Mouse (Mus musculus) limb, embryonic 13.5 days (tissue): ENCODE results near the gene Dut. TPM values are rescaled to one million over a fixed set of nuclear protein-coding genes. Genes with fewer than 3 reads are reported as not detected.
"Not testable (repeated sequence)": the region's sequence is repeated elsewhere in the genome, so short reads cannot be mapped to it uniquely, and the experiment has no call there.

Experiments used
- ATAC-seq: fragments of 200-750 bp; cut with Nextera tagmentation; 2 replicates; pipeline ENCODE4 v1.8.0; 2017; ENCODE audit warnings: low read depth, moderate number of reproducible peaks, moderate TSS enrichment; ENCODE audit not compliant: low FRiP score
- H3K27ac ChIP-seq: fragments of 300-500 bp; sonication (generic); 2 replicates; pipeline ENCODE4 v1.5.1; 2015; ENCODE audit warnings: inconsistent platforms, mild to moderate bottlenecking, moderate library complexity
- H3K27me3 ChIP-seq: fragments of 300-500 bp; sonication (generic); 2 replicates; pipeline ENCODE4 v1.6.1; 2015; ENCODE audit warnings: mild to moderate bottlenecking, inconsistent platforms
- H3K36me3 ChIP-seq: fragments of 300-500 bp; sonication (generic); 2 replicates; pipeline ENCODE4 v1.6.1; 2015; ENCODE audit warnings: inconsistent platforms, mild to moderate bottlenecking, moderate library complexity
- H3K4me1 ChIP-seq: fragments of 300-500 bp; sonication (generic); 2 replicates; pipeline ENCODE4 v1.6.1; 2015; ENCODE audit warnings: inconsistent platforms
- H3K4me2 ChIP-seq: fragments of 300-500 bp; sonication (generic); replicated peaks from 2 replicates; pipeline ENCODE4 v1.6.1; 2015; ENCODE audit warnings: inconsistent platforms, mild to moderate bottlenecking, moderate library complexity
- H3K4me3 ChIP-seq: fragments of 300-500 bp; sonication (generic); 2 replicates; pipeline ENCODE4 v1.5.1; 2015; ENCODE audit warnings: moderate library complexity, mild to moderate bottlenecking, inconsistent platforms
- H3K9ac ChIP-seq: fragments of 300-500 bp; sonication (generic); 2 replicates; pipeline ENCODE4 v1.6.1; 2015; ENCODE audit warnings: mild to moderate bottlenecking, inconsistent platforms
- H3K9me3 ChIP-seq: fragments of 300-500 bp; sonication (generic); 2 replicates; pipeline ENCODE4 v1.6.1; 2016; ENCODE audit warnings: inconsistent platforms
- WGBS: fragments of 180-500 bp; shearing (Covaris S2); methylation state at CpG from one replicate; pipeline ENCODE4 v1.1.7; 2015; 5-methylcytosine and 5-hydroxymethylcytosine counted together
- polyA plus RNA-seq: library from polyadenylated mRNA; unstranded; fragments of >200 nt; fragmentation: Nextera tagmentation; extraction: Ambion mirVana; gene quantifications from 2 replicates; pipeline ENCODE4 v1.2.1, GENCODE M21; 2015

Gene Dut
- polyA plus RNA-seq, 1 experiment from 2014 or later: 127 TPM

GRCm38 (mm10) chr2:125259230-125260120 is 12.5 kb downstream of the Dut start:
- Histone ChIP-seq H3K9ac (no peak overlapping the region), H3K36me3 (peaks cover 41% of the 10 kb centered on the region), H3K9me3 (no peaks in the 10 kb centered on the region), H3K4me3 (no peak overlapping the region), H3K27ac (no peak overlapping the region), H3K27me3 (no peaks in the 10 kb centered on the region), H3K4me1 (0 out of 2 replicates have a peak, but pooled peaks cover 9% of the 10 kb centered on the region), H3K4me2 (no peak overlapping the region)
- ATAC-seq: no peak
- WGBS: 81% methylated on average over 14 of the region's 14 CpGs

GRCm38 (mm10) chr2:125260326-125260725 is 13.3 kb downstream of the Dut start:
- Histone ChIP-seq H3K27ac (no peak overlapping the region), H3K36me3 (peaks cover 34% of the 10 kb centered on the region), H3K4me2 (no peak overlapping the region), H3K9me3 (no peaks in the 10 kb centered on the region), H3K27me3 (no peaks in the 10 kb centered on the region), H3K4me1 (0 out of 2 replicates have a peak, but pooled peaks cover 9% of the 10 kb centered on the region), H3K9ac (no peak overlapping the region), H3K4me3 (no peak overlapping the region)
- ATAC-seq: no peak
- 84% methylated on average over 2 of the region's 2 CpGs for WGBS

GRCm38 (mm10) chr2:125263056-125263455 is 16.1 kb downstream of the Dut start:
- no peak overlapping the region for H3K9ac ChIP-seq
- no peaks in the 10 kb centered on the region for H3K9me3 ChIP-seq
- no peak overlapping the region for H3K4me3 ChIP-seq
- H3K4me1 ChIP-seq: 0 out of 2 replicates have a peak, but pooled peaks cover 9% of the 10 kb centered on the region
- peaks cover 7% of the 10 kb centered on the region for H3K36me3 ChIP-seq
- WGBS: 23% methylated on average over 5 of the region's 5 CpGs
- no peak overlapping the region for H3K27ac ChIP-seq
- 0 out of 2 replicates have a peak overlapping the region, but pooled peaks have one; percentile 28 for H3K4me2 ChIP-seq
- peak; percentile 64; the same call in 1 of the 2 replicates for ATAC-seq
- H3K27me3 ChIP-seq: no peaks in the 10 kb centered on the region

GRCm38 (mm10) chr2:125263753-125264152 is 16.8 kb downstream of the Dut start:
- Histone ChIP-seq H3K27ac (no peak overlapping the region), H3K36me3 (peaks cover 3% of the 10 kb centered on the region), H3K9me3 (no peaks in the 10 kb centered on the region), H3K4me3 (no peak overlapping the region), H3K4me2 (no peak overlapping the region), H3K9ac (no peak overlapping the region), H3K27me3 (no peaks in the 10 kb centered on the region), H3K4me1 (0 out of 2 replicates have a peak, but pooled peaks cover 9% of the 10 kb centered on the region)
- no peak for ATAC-seq
- WGBS: 8% methylated on average over 9 of the region's 9 CpGs

GRCm38 (mm10) chr2:125268876-125269275 is 21.9 kb downstream of the Dut start:
- H3K27me3 ChIP-seq: no peaks in the 10 kb centered on the region
- H3K9me3 ChIP-seq: no peaks in the 10 kb centered on the region
- no peak overlapping the region for H3K27ac ChIP-seq
- ATAC-seq: no peak
- no peak overlapping the region for H3K4me3 ChIP-seq
- WGBS: 74% methylated on average over 1 of the region's 1 CpGs
- H3K9ac ChIP-seq: no peak overlapping the region
- no peak overlapping the region for H3K4me2 ChIP-seq
- no peaks in the 10 kb centered on the region for H3K36me3 ChIP-seq
- H3K4me1 ChIP-seq: 0 out of 2 replicates have a peak, but pooled peaks cover 6% of the 10 kb centered on the region

GRCm38 (mm10) chr2:125275617-125276016 is 28.6 kb downstream of the Dut start:
- ATAC-seq: peak; percentile 67
- H3K9ac ChIP-seq: 0 out of 2 replicates have a peak overlapping the region, but pooled peaks have one; percentile 8
- no peak overlapping the region for H3K4me3 ChIP-seq
- H3K4me2 ChIP-seq: no peak overlapping the region
- no peaks in the 10 kb centered on the region for H3K27me3 ChIP-seq
- H3K9me3 ChIP-seq: no peaks in the 10 kb centered on the region
- 30% methylated on average over 5 of the region's 5 CpGs for whole genome bisulfite sequencing
- no peaks in the 10 kb centered on the region for H3K36me3 ChIP-seq
- 0 out of 2 replicates have a peak, but pooled peaks cover 5% of the 10 kb centered on the region for H3K4me1 ChIP-seq
- no peak overlapping the region for H3K27ac ChIP-seq

GRCm38 (mm10) chr2:125276692-125277091 is 29.7 kb downstream of the Dut start:
- ATAC-seq: no peak
- WGBS: 81% methylated on average over 5 of the region's 5 CpGs
- H3K9ac ChIP-seq: no peak overlapping the region
- H3K4me2 ChIP-seq: no peak overlapping the region
- H3K27ac ChIP-seq: no peak overlapping the region
- no peaks in the 10 kb centered on the region for H3K36me3 ChIP-seq
- H3K4me1 ChIP-seq: 0 out of 2 replicates have a peak, but pooled peaks cover 5% of the 10 kb centered on the region
- no peaks in the 10 kb centered on the region for H3K9me3 ChIP-seq
- no peak overlapping the region for H3K4me3 ChIP-seq
- no peaks in the 10 kb centered on the region for H3K27me3 ChIP-seq

GRCm38 (mm10) chr2:125278474-125278873 is 31.5 kb downstream of the Dut start:
- no peak overlapping the region for H3K4me2 ChIP-seq
- no peak for ATAC-seq
- no peak overlapping the region for H3K27ac ChIP-seq
- no peak overlapping the region for H3K4me3 ChIP-seq
- H3K4me1 ChIP-seq: 0 out of 2 replicates have a peak, but pooled peaks cover 11% of the 10 kb centered on the region
- no peaks in the 10 kb centered on the region for H3K9me3 ChIP-seq
- 74% methylated on average over 7 of the region's 7 CpGs for WGBS
- no peaks in the 10 kb centered on the region for H3K27me3 ChIP-seq
- no peak overlapping the region for H3K9ac ChIP-seq
- H3K36me3 ChIP-seq: no peaks in the 10 kb centered on the region

GRCm38 (mm10) chr2:125279995-125280394 is 33.0 kb downstream of the Dut start:
- not testable (repeated sequence) for H3K9ac ChIP-seq, H3K27ac ChIP-seq, H3K36me3 ChIP-seq, H3K27me3 ChIP-seq, H3K9me3 ChIP-seq, H3K4me3 ChIP-seq, ATAC-seq, H3K4me2 ChIP-seq
- 0 out of 2 replicates have a peak, but pooled peaks cover 11% of the 10 kb centered on the region for H3K4me1 ChIP-seq
- 76% methylated on average over 9 of the region's 9 CpGs for WGBS

- no peaks in the 10 kb centered on the region for H3K36me3 ChIP-seq
- no peak for ATAC-seq
- 46% methylated on average over 14 of the region's 14 CpGs for WGBS
- peaks cover 10% of the 10 kb centered on the region for H3K27me3 ChIP-seq
- H3K4me3 ChIP-seq: no peak overlapping the region
- no peak overlapping the region for H3K27ac ChIP-seq
- no peaks in the 10 kb centered on the region for H3K9me3 ChIP-seq
- H3K4me1 ChIP-seq: 0 out of 2 replicates have a peak, but pooled peaks cover 7% of the 10 kb centered on the region
- H3K4me2 ChIP-seq: peak overlapping the region; percentile 30
- H3K9ac ChIP-seq: no peak overlapping the region
Observed at GRCm38 (mm10) chr2:125282334-125283206, 35.6 kb downstream of the Dut start.

- ATAC-seq: no peak
- H3K27me3 ChIP-seq: peaks cover 10% of the 10 kb centered on the region
- H3K4me1 ChIP-seq: peaks cover 15% of the 10 kb centered on the region
- H3K9me3 ChIP-seq: no peaks in the 10 kb centered on the region
- no peak overlapping the region for H3K9ac ChIP-seq
- no peak overlapping the region for H3K27ac ChIP-seq
- H3K4me3 ChIP-seq: no peak overlapping the region
- H3K36me3 ChIP-seq: no peaks in the 10 kb centered on the region
- 86% methylated on average over 4 of the region's 4 CpGs for WGBS
- no peak overlapping the region for H3K4me2 ChIP-seq
Observed at GRCm38 (mm10) chr2:125285777-125286176, 38.8 kb downstream of the Dut start.
